Mouse (Mus musculus) C2C12 (cell line): ENCODE measurements around the gene Ccser2. TPM values are rescaled to one million over a fixed set of nuclear protein-coding genes. Genes with fewer than 3 reads are reported as not detected.

Source experiments
- H3K27me3 ChIP-seq: one replicate; pipeline ENCODE4 v1.6.1; 2011; ENCODE audit not compliant: control insufficient read depth, insufficient read depth, insufficient read length
- H3K36me3 ChIP-seq: one replicate; pipeline ENCODE4 v1.6.1; 2011; ENCODE audit not compliant: control insufficient read depth, insufficient read depth
- H3K4me3 ChIP-seq: one replicate; pipeline ENCODE4 v1.5.1; 2011; ENCODE audit warnings: mild to moderate bottlenecking, control low read depth; ENCODE audit not compliant: poor library complexity, insufficient read depth, severe bottlenecking
- H3K79me2 ChIP-seq: one replicate; pipeline ENCODE4 v1.6.1; 2011; ENCODE audit not compliant: control insufficient read depth, insufficient read depth
- H3K79me3 ChIP-seq: one replicate; pipeline ENCODE4 v1.6.1; 2011; ENCODE audit warnings: low read depth, control low read depth
- H3ac ChIP-seq: one replicate; pipeline ENCODE3; 2011; ENCODE audit warnings: low read depth; ENCODE audit not compliant: control insufficient read depth, insufficient read length
- CEBPB ChIP-seq: IDR thresholded peaks from one replicate; pipeline ENCODE4 v1.6.1; 2011; ENCODE audit warnings: low read depth, mild to moderate bottlenecking, control low read depth, moderate library complexity
- CTCF ChIP-seq: IDR thresholded peaks from one replicate; pipeline ENCODE4 v1.5.1; 2011; ENCODE audit not compliant: control insufficient read depth, insufficient read depth, insufficient read length
- FOSL1 ChIP-seq: IDR thresholded peaks from one replicate; pipeline ENCODE4 v1.8.0; 2011; ENCODE audit warnings: mild to moderate bottlenecking, low read length; ENCODE audit not compliant: poor library complexity, insufficient read depth, severe bottlenecking
- MAX ChIP-seq: IDR thresholded peaks from one replicate; pipeline ENCODE4 v1.6.1; 2011; ENCODE audit warnings: mild to moderate bottlenecking, control low read depth
- MYOD1 ChIP-seq: IDR thresholded peaks from one replicate; pipeline ENCODE4 v1.6.1; 2011; ENCODE audit warnings: low read depth; ENCODE audit not compliant: control insufficient read depth, insufficient read length
- MYOG ChIP-seq: IDR thresholded peaks from one replicate; pipeline ENCODE4 v1.6.1; 2011; ENCODE audit not compliant: control insufficient read depth, insufficient read length; ENCODE audit errors: extremely low read depth
- USF1 ChIP-seq: IDR thresholded peaks from one replicate; pipeline ENCODE4 v1.6.1; 2011; ENCODE audit warnings: low read depth, mild to moderate bottlenecking, control low read depth, moderate library complexity
- polyA plus RNA-seq: library from polyadenylated mRNA; unstranded; fragments of >200 nt; fragmentation: generic; extraction: Trizol; gene quantifications from one replicate; pipeline ENCODE4 v1.2.1, GENCODE M21; 2012; ENCODE audit warnings: missing spikeins

Gene Ccser2
- polyA plus RNA-seq, 1 experiment = 7.4 TPM

DNA sequence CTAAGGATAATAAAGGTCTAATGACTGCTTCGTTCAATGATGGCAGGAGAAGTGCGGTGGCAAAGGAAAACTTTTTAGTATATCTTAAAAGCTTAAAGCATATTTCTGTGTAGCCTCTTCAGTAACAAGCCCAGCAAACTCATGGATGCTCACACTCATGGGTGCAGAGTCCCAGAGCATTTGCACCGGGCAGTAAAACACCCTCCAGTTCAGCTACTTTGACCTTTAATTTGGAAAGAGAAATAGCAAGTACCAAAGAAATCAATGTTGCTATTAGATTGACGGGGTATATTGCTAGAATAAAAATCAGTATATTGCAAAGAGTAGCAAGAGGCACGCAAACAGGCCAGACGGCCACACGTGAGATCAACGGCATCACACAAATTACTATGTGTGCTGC is 48.7 kb downstream of the Ccser2 start:
- Histone ChIP-seq H3K79me3 (no peaks in the 10 kb centered on the region), H3K4me3 (no peak overlapping the region), H3K27me3 (no peaks in the 10 kb centered on the region), H3K79me2 (no peaks in the 10 kb centered on the region), H3ac (no peak overlapping the region), H3K36me3 (peaks cover 8% of the 10 kb centered on the region)
- no peak for TF ChIP-seq MYOD1
- no peak for TF ChIP-seq MYOG
- TF ChIP-seq CEBPB = no peak
- no peak for TF ChIP-seq FOSL1
- no peak for TF ChIP-seq MAX
- no peak for TF ChIP-seq USF1
- TF ChIP-seq CTCF = no peak

DNA sequence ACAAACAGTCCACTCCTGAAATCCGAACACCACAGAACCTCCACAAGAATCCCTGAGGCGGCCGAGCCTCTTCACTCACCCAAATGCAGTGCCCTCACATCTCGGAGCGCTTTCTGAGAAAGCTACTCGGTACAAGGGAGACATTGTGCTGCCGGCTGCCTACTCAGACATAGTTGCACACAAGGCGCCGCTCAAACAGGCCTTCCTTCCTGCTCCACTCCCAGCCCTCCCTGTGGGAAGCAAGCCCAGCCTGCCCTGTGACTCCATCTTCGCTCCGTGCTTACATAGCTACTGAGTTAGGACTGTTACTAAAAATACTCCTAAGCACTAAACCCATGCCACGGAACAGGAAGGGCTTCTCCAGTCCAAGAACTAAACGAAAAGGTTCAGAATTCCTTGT is 49.4 kb downstream of the Ccser2 start:
- Histone ChIP-seq H3ac (peak overlapping the region; percentile 78), H3K27me3 (no peaks in the 10 kb centered on the region), H3K79me2 (no peaks in the 10 kb centered on the region), H3K36me3 (peaks cover 2% of the 10 kb centered on the region), H3K4me3 (peak overlapping the region; percentile 16), H3K79me3 (no peaks in the 10 kb centered on the region)
- TF ChIP-seq CEBPB = no peak
- no peak for TF ChIP-seq MYOG
- no peak for TF ChIP-seq MAX
- TF ChIP-seq CTCF = no peak
- TF ChIP-seq MYOD1 = no peak
- no peak for TF ChIP-seq FOSL1
- no peak for TF ChIP-seq USF1

DNA sequence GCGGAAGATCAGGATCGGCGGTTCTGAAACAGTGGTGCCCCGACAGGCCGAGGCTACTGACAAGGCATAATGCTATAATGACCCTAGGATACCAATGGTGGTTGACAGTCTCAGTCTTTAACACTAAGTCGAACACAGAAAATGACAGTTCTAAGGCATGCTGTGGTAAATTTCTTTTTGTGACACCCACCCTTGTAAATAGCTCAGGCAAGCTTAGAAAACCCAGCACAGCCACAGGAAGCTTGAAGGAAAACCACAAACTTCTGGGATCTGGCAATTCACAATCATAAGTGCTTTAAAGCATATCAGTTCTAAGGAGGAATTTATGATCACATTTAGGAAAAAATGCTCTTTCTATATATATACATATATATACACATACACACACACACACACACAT is 53.4 kb downstream of the Ccser2 start:
- no peaks in the 10 kb centered on the region for H3K27me3 ChIP-seq
- peaks cover 1% of the 10 kb centered on the region for H3K79me3 ChIP-seq
- no peak overlapping the region for H3ac ChIP-seq
- no peak overlapping the region for H3K4me3 ChIP-seq
- TF ChIP-seq CTCF (no peak), MAX (no peak), MYOD1 (no peak)
- H3K79me2 ChIP-seq = peaks cover 7% of the 10 kb centered on the region
- peaks cover 3% of the 10 kb centered on the region for H3K36me3 ChIP-seq

DNA sequence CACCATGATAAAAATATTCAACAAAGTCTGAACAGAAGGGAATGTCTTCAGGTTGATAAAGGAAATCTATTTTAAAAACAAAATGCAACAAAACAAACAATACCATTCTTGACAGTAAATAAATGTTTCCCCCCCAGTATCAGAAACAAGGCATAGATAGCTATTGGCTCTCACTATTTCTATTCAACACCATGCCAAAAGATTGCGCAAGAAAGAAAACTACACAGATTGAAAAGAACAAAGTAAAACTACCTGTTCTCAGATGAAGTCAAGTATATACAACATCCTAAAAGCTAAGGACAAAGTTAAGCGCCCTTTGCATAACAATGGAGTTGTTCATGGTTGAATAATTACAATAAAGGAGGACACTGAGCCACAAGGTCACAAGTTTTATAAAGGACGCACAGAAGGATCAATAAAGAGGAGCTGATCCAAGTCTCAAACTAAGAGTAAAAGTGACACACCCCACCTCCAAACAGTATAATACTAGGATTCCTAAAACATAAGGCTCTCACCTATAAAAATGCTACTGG is 54.0 kb downstream of the Ccser2 start:
- no peak overlapping the region for H3K4me3 ChIP-seq
- H3K36me3 ChIP-seq = peaks cover 3% of the 10 kb centered on the region
- peaks cover 7% of the 10 kb centered on the region for H3K79me2 ChIP-seq
- peaks cover 1% of the 10 kb centered on the region for H3K79me3 ChIP-seq
- H3ac ChIP-seq = no peak overlapping the region
- no peak for TF ChIP-seq CTCF
- TF ChIP-seq MAX = no peak
- TF ChIP-seq CEBPB = peak; percentile 37
- H3K27me3 ChIP-seq = no peaks in the 10 kb centered on the region

DNA sequence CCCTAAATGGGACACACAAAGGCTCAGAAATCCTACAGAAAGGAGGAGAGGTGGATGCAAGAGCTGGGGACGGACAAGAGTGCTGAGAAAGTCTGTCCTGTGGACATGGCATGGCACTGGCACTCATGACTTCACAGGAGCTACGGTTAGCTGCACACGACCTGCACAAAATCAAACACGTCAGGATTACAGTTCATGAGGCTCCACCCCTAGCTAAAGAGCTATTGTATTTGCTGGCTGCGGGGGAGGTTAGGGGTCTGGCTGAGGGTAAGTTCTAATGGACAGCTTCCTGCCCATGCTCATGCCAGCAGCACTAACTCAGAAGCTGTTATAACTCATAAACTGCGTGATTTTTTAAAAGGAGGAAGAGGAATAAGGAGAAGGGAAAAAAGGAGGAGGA is 56.8 kb downstream of the Ccser2 start:
- Histone ChIP-seq H3K27me3 (no peaks in the 10 kb centered on the region), H3K79me2 (peaks cover 7% of the 10 kb centered on the region), H3K4me3 (no peak overlapping the region), H3ac (no peak overlapping the region), H3K36me3 (peaks cover 3% of the 10 kb centered on the region), H3K79me3 (peaks cover 1% of the 10 kb centered on the region)
- TF ChIP-seq FOSL1 (no peak), USF1 (no peak), MYOG (no peak), CTCF (no peak), MAX (no peak), CEBPB (no peak), MYOD1 (no peak)

DNA sequence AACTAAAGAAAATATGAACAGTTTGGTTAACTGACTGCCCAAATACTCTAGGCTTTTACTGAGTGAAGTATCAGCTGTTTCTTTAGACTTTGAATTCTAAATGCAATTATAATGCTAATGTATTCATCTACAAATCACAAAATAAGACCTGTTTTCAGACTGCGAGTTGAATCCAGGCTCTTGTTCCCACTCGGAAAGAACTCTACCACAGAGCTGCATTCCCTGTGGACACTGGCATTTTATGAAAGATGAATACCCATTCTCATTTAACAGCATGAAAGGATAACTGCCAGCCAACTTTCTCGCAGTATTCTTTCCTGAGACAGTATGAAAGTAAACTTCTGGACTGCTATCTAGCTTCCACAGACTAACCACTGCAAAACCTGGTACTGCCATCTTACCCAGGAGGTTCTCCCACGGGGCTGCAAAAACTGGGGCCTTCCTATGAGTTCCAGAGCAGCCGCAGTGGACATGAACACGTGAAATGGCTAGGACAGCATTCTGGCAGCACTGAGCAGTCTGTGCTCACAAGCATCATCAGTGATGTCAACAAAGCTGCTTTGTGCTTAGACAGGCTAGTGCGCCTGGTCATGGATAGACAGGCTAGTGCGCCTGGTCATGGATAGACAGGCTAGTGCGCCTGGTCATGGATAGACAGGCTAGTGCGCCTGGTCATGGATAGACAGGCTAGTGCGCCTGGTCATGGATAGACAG is 62.6 kb downstream of the Ccser2 start:
- Histone ChIP-seq H3K36me3 (peaks cover 4% of the 10 kb centered on the region), H3K79me2 (no peaks in the 10 kb centered on the region), H3K79me3 (no peaks in the 10 kb centered on the region), H3K4me3 (no peak overlapping the region), H3K27me3 (no peaks in the 10 kb centered on the region), H3ac (no peak overlapping the region)
- TF ChIP-seq USF1 (no peak), FOSL1 (no peak), CTCF (no peak), MYOD1 (no peak), MAX (no peak)
